Mouse (Mus musculus) embryonic facial prominence, embryonic 11.5 days (tissue): ENCODE measurements around the gene Gm20388. TPM values are rescaled to one million over a fixed set of nuclear protein-coding genes. Genes with fewer than 3 reads are reported as not detected.
A peak's percentile ranks its signal among the peaks of the same experiment; 100 is the strongest.

ENCODE experiments used
- ATAC-seq: fragments of 200-750 bp; cut with Nextera tagmentation; replicated peaks from 2 replicates; pipeline ENCODE4 v1.8.0; 2017; ENCODE audit warnings: low read depth; ENCODE audit not compliant: insufficient number of reproducible peaks, low FRiP score, low TSS enrichment
- DNase-seq: peaks from one replicate; pipeline ENCODE4 v3.0.0-alpha.2; 2015; ENCODE audit warnings: low spot score
- H3K27ac ChIP-seq: fragments of 300-500 bp; sonication (generic); replicated peaks from 2 replicates; pipeline ENCODE4 v1.5.1; 2014; ENCODE audit warnings: mild to moderate bottlenecking, low read depth, low read length, control low read depth
- H3K27me3 ChIP-seq: fragments of 300-500 bp; sonication (generic); 2 replicates; pipeline ENCODE4 v1.6.1; 2014; ENCODE audit warnings: mild to moderate bottlenecking, low read length, moderate library complexity, mixed read lengths; ENCODE audit not compliant: control insufficient read depth, insufficient read depth
- H3K36me3 ChIP-seq: fragments of 300-500 bp; sonication (generic); replicated peaks from 2 replicates; pipeline ENCODE4 v1.6.1; 2014; ENCODE audit warnings: low read depth, mild to moderate bottlenecking, low read length, moderate library complexity, mixed read lengths; ENCODE audit not compliant: control insufficient read depth, insufficient read depth
- H3K4me1 ChIP-seq: fragments of 300-500 bp; sonication (generic); 2 replicates; pipeline ENCODE4 v1.6.1; 2014; ENCODE audit warnings: low read length, mixed read lengths; ENCODE audit not compliant: control insufficient read depth, insufficient read depth
- H3K4me2 ChIP-seq: fragments of 300-500 bp; sonication (generic); 2 replicates; pipeline ENCODE4 v1.6.1; 2014; ENCODE audit warnings: low read depth, mild to moderate bottlenecking, control low read depth, low read length, moderate library complexity
- H3K4me3 ChIP-seq: fragments of 300-500 bp; sonication (generic); 2 replicates; pipeline ENCODE4 v1.5.1; 2014; ENCODE audit warnings: low read depth, low read length, control low read depth
- H3K9ac ChIP-seq: fragments of 300-500 bp; sonication (generic); replicated peaks from 2 replicates; pipeline ENCODE4 v1.6.1; 2014; ENCODE audit warnings: mild to moderate bottlenecking, control low read depth, low read length
- H3K9me3 ChIP-seq: fragments of 300-500 bp; sonication (generic); replicated peaks from 2 replicates; pipeline ENCODE4 v1.6.1; 2016; ENCODE audit warnings: mild to moderate bottlenecking, low read length, inconsistent platforms, mixed read lengths; ENCODE audit not compliant: control insufficient read depth
- WGBS: fragments of 180-500 bp; shearing (Covaris S2); extraction: QIAGEN DNeasy Blood & Tissue Kit; methylation state at CpG from one replicate; pipeline ENCODE4 v1.1.7; 2014; 5-methylcytosine and 5-hydroxymethylcytosine counted together
- polyA plus RNA-seq: library from polyadenylated mRNA; unstranded; fragments of >200 nt; fragmentation: Nextera tagmentation; extraction: Ambion mirVana; gene quantifications from 2 replicates; pipeline ENCODE4 v1.2.1, GENCODE M21; 2014

Gm20388 gene
- polyA plus RNA-seq, 1 experiment from 2014 or later = 3.1 TPM

DNA sequence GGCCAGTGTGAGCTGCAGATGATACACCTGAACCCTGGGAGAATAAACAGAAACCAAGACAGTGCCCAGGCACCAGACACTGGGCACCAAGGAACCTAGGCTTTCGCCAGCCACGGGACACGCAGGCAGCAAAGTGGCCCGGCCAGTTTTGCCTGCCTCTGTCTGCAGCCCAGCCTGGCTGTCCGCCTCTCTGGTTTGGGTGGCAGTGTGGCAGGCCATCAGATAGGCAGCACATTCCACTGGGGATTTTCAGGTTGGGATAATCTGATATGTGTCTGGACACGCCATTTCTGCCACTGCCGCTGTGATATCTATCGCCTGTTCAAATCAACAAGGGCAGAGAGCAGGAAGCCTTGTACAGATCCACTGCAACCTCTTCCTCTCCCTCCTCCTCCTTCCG is 1353.6 kb downstream of the Gm20388 start:
- H3K27me3 ChIP-seq = no peaks in the 10 kb centered on the region

GRCm38 (mm10) chr8:121271542-121271941 is 1360.9 kb downstream of the Gm20388 start:
- no peak overlapping the region for H3K27ac ChIP-seq
- no peaks in the 10 kb centered on the region for H3K27me3 ChIP-seq
- H3K4me1 ChIP-seq = no peaks in the 10 kb centered on the region
- H3K9ac ChIP-seq = no peak overlapping the region; the same call in 1 of the 2 replicates
- 77% methylated on average over 8 of the region's 8 CpGs for WGBS
- H3K36me3 ChIP-seq = no peaks in the 10 kb centered on the region
- no peaks in the 10 kb centered on the region for H3K9me3 ChIP-seq
- no peak overlapping the region for H3K4me2 ChIP-seq
- DNase-seq (no peak), ATAC-seq (no peak)
- H3K4me3 ChIP-seq = no peak overlapping the region

More for the DNA sequence above, 1353.6 kb downstream of the Gm20388 start:
- Histone ChIP-seq H3K9me3 (no peaks in the 10 kb centered on the region), H3K4me2 (no peak overlapping the region), H3K27ac (peak overlapping the region; percentile 22; the same call in 1 of the 2 replicates), H3K9ac (no peak overlapping the region), H3K36me3 (no peaks in the 10 kb centered on the region), H3K4me1 (peaks cover 2% of the 10 kb centered on the region; the same call in 1 of the 2 replicates), H3K4me3 (no peak overlapping the region)
- DNase-seq (no peak), ATAC-seq (no peak)
- 74% methylated on average over 9 of the region's 9 CpGs for WGBS

DNA sequence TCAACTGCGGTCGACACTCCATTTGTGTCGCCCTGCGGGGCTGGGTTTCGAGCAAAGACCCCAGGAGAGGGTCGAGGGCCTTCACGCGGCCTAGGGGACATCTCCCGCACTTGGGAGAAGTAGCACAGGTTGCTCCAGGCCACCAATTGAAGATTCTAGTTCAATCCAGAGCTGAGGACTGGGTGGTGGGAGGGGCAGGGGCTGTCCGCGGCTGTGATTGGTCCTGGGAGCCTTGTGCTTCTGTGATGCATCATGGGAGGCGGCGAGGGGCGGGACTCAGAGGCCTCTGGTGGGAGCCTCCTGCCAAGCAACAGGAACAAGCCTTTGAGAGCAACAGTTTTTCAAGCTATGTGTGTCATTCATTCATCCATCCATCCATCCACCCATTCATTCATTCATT is 1362.6 kb downstream of the Gm20388 start:
- Histone ChIP-seq H3K4me2 (peak overlapping the region; percentile 19), H3K4me3 (no peak overlapping the region), H3K9ac (no peak overlapping the region), H3K36me3 (no peaks in the 10 kb centered on the region), H3K27me3 (no peaks in the 10 kb centered on the region), H3K9me3 (no peaks in the 10 kb centered on the region), H3K4me1 (no peaks in the 10 kb centered on the region), H3K27ac (no peak overlapping the region)
- WGBS = 49% methylated on average over 14 of the region's 14 CpGs
- ATAC-seq = 0 out of 2 replicates have a peak, but pooled peaks have one; percentile 33
- peak; percentile 63 for DNase-seq

DNA sequence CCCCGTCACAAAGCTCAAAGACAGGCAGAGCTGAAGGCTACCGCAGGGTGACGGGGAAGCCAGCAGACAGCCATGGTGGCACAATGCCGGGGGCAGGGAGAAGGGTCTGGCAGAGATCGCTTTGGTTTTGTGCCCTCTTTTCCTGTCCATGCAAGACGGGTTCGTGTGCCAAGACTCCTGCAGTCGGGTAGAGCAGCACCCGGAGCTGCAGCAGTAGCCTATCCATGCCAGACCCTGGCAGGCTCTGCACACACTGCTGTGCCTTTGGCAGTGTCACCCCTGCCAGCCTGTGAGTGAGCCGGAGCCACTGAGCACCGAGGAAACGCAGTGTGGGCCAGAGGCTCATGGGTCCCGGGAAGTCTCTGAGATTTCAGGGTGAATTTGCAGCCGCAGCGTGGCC is 1363.0 kb downstream of the Gm20388 start:
- ATAC-seq (no peak), DNase-seq (no peak)
- WGBS = 87% methylated on average over 15 of the region's 15 CpGs
- no peaks in the 10 kb centered on the region for H3K36me3 ChIP-seq
- H3K9ac ChIP-seq = no peak overlapping the region
- no peaks in the 10 kb centered on the region for H3K9me3 ChIP-seq
- no peaks in the 10 kb centered on the region for H3K4me1 ChIP-seq
- no peak overlapping the region; the same call in 1 of the 2 replicates for H3K4me2 ChIP-seq
- no peak overlapping the region for H3K4me3 ChIP-seq
- H3K27me3 ChIP-seq = no peaks in the 10 kb centered on the region
- H3K27ac ChIP-seq = no peak overlapping the region

DNA sequence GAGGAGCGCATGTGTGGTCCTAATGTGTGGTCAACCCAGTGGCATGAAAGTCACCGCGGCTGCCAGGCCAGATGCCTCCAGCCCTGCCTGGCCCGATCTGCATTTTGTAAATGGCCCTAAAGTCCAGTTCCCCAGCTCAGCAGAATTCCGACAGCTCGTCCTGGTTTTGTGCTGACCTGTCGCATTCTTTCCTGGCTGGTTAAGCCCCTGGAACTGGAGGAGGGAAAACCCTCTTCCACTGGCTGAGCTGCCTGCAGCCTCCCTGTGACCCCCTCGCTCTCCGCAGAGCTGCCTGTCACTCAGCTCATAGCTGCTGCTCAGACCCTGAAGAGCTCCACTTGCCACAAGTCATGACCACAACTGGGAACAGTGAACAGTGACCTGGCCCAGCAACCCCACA is 1369.8 kb downstream of the Gm20388 start:
- H3K36me3 ChIP-seq = no peaks in the 10 kb centered on the region
- H3K9me3 ChIP-seq = no peaks in the 10 kb centered on the region
- DNase-seq (peak; percentile 52), ATAC-seq (no peak)
- no peak overlapping the region for H3K4me3 ChIP-seq
- H3K27ac ChIP-seq = peak overlapping the region; percentile 47
- H3K4me1 ChIP-seq = peaks cover 12% of the 10 kb centered on the region
- no peak overlapping the region for H3K4me2 ChIP-seq
- WGBS = 39% methylated on average over 9 of the region's 9 CpGs
- peak overlapping the region; percentile 18; the same call in 1 of the 2 replicates for H3K9ac ChIP-seq
- H3K27me3 ChIP-seq = no peaks in the 10 kb centered on the region

DNA sequence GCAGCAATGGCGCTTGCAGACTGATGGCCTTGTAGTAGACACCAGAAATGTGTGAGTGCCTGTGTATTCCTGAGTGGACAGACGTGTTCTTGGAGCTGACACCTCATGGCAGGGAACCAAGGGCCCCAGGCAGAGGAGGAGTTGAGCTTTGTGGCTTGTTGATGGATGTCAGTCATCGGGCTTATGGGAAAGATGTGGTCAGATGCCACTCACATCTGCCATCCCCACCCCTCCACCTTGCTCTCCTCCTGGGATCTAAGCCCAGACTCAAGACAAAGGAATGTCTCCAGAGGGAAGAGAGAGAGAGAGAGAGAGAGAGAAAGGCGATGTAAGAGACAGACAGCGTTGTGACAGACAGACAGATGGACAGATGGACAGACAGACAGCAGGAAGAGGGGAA is 1378.7 kb downstream of the Gm20388 start:
- Histone ChIP-seq H3K27me3 (no peaks in the 10 kb centered on the region), H3K4me1 (peaks cover 13% of the 10 kb centered on the region), H3K4me2 (no peak overlapping the region), H3K9me3 (no peaks in the 10 kb centered on the region), H3K36me3 (no peaks in the 10 kb centered on the region), H3K9ac (no peak overlapping the region), H3K4me3 (no peak overlapping the region), H3K27ac (no peak overlapping the region)
- ATAC-seq (no peak), DNase-seq (no peak)
- 73% methylated on average over 5 of the region's 5 CpGs for WGBS

- Histone ChIP-seq H3K27ac (no peak overlapping the region), H3K4me2 (no peak overlapping the region), H3K4me3 (no peak overlapping the region)
Observed at GRCm38 (mm10) chr8:121290547-121290946, 1379.9 kb downstream of the Gm20388 start.

GRCm38 (mm10) chr8:121293418-121293817 is 1382.8 kb downstream of the Gm20388 start:
- 74% methylated on average over 10 of the region's 10 CpGs for WGBS
- Histone ChIP-seq H3K36me3 (no peaks in the 10 kb centered on the region), H3K27ac (peak overlapping the region; percentile 8; the same call in 1 of the 2 replicates), H3K4me3 (no peak overlapping the region), H3K27me3 (no peaks in the 10 kb centered on the region), H3K4me2 (no peak overlapping the region), H3K9me3 (no peaks in the 10 kb centered on the region), H3K4me1 (peaks cover 12% of the 10 kb centered on the region), H3K9ac (no peak overlapping the region)
- ATAC-seq (no peak; the same call in 1 of the 2 replicates), DNase-seq (no peak)

More at GRCm38 (mm10) chr8:121290547-121290946, 1379.9 kb downstream of the Gm20388 start:
- no peaks in the 10 kb centered on the region for H3K36me3 ChIP-seq
- no peaks in the 10 kb centered on the region for H3K27me3 ChIP-seq
- H3K9ac ChIP-seq = no peak overlapping the region
- peaks cover 14% of the 10 kb centered on the region for H3K4me1 ChIP-seq
- 80% methylated on average over 17 of the region's 17 CpGs for WGBS
- ATAC-seq (no peak), DNase-seq (peak; percentile 39)
- no peaks in the 10 kb centered on the region for H3K9me3 ChIP-seq
